Mouse (Mus musculus) lung, postnatal 25 days (tissue): Measurements from ENCODE around the gene Cnot3.
"Not testable (repeated sequence)": the region's sequence is repeated elsewhere in the genome, so short reads cannot be mapped to it uniquely, and the experiment has no call there.

ENCODE experiments used
- DNase-seq: peaks from one replicate; pipeline ENCODE4 v3.0.0; 2022; ENCODE audit warnings: low spot score

Cnot3 gene

DNA sequence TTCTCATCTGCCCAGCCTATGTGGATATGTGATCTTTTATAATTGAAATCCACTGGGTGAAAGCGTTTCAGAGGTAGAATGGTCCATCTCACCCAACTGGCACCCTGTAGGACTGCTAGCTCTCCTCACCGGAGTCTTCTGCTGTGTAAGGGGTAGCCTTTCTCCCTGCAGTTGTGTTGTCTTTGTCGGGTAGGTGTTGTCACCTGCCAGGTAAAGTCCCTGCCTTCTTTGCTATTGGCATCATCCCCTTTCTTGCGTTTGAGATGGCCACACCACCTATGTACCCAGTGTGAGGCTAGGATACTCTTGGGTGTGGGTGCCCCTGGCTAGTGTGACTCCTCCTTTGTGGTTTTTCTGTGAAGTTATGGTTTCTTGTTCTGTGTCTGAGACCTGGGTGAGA, 1.6 kb downstream of the Cnot3 start:
- no peak for DNase-seq

DNA sequence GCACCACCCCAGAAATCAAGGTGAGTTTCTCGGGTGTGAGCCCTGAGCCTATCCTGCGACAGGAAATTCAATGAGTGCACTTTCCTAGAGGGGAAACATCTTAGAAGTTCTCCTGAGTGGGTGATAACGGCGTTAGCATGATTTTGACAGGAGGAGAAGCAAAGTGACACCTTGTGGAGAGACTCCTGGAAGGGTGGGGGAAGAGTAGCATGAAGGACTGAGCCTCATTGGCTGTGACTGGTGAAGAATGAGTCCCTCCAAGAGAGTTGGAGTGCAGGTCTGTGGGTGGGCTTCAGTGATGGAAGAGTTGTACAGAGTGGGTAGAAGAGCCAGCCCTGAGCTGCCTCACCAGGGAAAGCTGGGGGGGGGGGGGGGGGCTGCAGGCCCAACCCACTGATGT, 11.9 kb downstream of the Cnot3 start:
- no peak for DNase-seq

DNA sequence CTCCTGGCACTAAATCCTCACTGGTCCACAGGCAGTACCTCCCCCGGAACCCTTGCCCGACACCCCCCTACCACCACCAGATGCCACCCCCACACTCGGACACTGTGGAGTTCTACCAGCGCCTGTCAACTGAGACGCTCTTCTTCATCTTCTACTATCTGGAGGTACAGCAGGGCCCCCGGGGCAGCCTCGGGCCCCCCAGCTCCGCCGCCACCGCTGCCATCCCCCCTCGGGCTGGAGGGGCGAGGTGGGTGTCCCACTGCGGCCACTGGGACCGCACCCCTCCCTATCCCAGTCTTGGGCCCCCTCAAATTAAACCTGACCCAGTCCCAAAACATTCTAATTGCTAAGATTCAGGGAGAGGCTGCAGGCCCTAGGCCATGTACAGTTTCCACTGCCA, 13.5 kb downstream of the Cnot3 start:
- no peak for DNase-seq

DNA sequence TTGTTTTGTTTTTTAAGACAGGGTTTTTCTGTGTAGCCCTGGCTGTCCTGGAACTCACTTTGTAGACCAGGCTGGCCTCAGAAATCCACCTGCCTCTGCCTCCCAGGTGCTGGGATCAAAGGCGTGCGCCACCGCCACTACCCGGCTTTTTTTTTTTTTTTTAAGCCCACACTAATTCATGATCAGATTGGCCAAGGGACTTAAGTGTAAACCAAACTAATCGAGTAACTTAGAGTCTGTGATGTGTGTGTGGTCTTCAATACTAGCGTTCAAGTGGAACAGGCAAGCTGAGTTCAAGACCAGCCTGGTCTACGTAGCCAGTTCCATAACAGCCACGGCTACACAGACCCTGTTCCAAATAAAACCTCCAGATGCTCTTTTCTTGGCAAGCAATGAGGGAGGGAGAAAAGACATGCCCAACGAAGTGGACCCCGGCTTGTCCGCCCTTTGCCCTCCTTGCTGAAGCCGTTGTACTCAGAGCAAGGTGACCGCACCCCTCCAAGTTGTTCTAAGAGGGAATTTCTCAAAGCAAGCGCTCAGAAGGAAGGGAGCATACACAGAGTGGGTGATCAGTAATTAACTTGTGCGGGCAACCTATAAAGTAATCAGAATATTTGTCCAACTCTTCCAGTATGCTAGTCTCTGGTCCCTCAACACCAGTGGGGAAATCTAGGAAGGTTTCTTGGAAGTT, 19.6 kb downstream of the Cnot3 start:
- peak; percentile 28 for DNase-seq

DNA sequence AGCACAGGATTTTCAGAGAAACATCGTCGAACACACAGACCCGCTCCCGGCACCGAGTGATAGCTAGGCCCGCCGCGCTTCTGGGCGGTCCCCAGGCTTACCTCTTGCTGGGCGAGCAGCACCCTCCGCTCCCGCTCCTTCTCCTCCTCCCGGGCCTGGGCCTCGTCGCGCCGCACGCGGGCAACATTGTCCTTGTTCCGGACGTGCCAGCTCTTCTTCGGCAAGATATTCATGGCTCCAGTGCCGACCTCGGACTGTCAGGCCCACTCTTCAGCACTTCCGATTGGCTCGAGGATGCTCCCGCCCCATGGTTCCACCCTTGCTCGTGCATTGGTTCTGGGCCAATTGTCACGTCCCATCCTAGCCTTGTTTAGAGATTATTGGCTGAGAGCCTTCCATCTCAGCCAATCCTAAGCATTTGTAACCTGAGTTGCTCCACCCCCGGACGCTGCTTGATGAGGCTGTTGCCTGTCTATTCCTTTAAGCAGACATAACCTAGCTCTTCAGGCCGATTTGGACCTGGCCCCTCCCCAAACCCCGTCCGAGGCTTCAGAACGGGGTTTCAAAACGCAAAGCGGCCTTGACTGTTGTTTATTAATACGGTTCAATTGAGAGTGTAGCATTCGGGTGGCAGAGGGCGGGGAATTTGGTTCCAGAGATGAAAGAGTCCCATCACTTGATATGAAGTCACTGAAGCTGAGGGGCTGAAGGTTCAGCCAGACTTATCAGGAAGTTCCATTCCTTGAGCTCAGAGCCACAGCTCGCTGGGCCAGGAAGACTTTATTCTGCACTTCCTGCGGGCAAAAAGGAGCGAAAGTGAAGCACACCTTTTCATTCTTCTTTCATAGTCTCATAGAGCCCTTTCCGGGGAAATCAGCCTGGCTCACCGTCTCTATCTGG, 20.4 kb downstream of the Cnot3 start, which contains the start of gene Leng1:
Gene Leng1 (minus strand): TSS at position 626 of the 900 bp plus-strand sequence.
- DNase-seq: peak; percentile 99

DNA sequence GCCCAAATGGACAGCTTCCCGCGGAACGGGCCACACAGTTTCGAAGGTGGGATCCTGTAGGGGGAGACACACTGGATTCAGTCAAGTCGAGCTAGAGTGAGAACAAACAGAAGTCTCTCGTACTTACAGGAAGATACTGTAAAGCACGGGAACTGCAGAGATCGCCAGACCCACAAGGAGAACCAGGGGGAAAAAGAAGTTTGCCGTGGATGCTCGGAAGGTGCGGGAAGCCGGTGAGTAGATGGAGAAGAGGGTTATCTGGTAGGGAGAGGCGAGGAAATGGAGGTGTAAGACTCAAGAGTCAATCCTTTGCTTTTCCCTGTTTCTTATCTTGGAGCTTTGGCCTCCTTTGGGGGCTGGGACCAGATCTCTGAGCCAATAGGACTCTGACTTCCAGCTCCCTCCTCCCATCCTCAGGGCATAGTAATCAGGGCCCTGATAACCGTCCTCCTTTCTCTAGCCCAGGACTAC, 21.9 kb downstream of the Cnot3 start:
- no peak for DNase-seq

DNA sequence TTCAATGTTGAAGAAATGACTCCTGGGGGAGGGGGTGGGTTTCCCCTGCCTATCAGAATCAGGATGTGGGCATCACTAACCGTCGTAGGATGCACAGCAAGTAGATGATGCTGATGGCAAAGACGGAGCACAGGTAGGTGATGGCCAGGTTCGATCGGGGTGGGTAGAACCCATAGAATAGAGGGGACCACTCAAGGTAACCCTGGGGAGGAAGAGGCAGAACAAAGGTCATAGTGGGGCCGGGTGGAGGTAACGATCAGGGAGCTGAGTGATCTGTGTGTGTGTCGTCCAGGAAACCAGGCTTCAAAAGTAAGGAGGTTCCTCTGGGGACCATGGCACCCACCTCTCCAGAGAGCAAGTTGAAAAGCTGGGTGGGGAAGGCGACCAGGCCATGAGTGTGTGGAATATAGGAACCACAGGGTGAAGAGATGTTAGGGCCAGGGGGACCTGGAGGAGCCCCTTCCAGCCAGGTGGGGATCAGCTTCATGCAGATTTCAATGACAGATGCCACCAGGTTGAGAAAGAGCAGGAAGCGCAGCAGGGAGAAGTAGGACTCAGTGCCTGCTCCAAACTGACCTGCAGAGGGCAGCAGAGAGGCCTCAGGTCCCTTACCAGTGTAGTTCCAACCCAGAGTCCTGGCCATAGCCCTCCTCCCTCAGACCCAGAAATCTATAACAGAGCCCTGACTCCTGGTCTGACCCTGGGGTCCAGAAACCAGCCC, 29.6 kb downstream of the Cnot3 start:
- DNase-seq: peak; percentile 82

DNA sequence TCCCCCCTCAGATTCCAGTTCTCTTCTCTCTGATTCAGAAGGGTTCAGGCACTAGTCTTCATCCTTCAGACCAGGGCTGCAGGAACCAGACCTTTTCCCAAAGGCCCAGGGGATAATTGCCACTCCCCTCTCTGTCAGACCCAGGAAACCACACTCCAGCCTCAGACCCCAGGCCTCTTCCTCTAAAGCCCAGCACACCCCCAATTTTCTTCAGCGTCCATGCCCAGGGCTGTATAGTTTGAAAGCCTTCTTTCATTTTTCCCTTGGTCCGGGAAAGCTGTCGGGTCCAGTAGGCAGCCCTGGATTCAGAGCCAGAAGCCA, 30.1 kb downstream of the Cnot3 start:
- no peak for DNase-seq

DNA sequence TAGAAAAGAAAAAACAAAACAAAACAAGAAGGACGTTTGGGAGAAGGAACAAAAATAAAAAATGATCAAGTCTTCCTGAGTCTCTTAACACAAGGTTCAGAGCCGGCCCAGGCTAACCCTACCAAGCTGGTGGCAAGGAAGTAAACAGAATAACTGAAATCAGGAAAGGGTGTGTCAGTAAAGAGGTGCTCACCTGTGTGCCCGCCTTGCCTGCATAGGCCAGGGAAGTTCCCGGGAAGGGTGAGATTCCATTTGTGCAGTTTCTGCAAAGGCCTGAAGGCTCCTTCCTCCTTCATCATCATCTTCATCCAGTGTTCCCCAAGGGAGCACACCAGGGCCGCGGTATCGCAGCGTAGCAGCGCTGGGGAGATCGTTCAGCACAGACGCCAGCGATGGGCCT, 31.3 kb downstream of the Cnot3 start:
- no peak for DNase-seq

DNA sequence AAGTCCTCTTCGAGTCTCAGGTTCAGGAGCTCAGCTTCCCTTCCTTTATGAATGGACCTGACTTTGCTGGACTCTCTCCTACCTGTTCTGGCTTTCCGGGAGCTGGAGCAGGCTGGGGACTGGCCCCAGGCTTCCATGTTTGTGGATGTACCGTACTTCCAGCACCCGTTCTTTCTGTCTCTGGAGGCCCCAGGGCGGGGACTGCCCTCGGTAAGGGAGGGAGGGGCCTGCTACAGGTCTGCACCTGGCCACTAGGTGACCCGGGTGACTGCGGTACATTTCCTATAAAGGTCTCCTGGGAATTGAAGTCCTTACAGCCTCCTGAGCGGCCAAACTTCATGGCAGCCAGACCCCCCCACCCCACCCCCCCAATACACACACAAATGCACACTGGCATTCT, 32.3 kb downstream of the Cnot3 start, which contains the start of gene Tmc4:
Gene Tmc4 (minus strand): TSS at position 212 of the 400 bp plus-strand sequence.
- DNase-seq: peak; percentile 68

DNA sequence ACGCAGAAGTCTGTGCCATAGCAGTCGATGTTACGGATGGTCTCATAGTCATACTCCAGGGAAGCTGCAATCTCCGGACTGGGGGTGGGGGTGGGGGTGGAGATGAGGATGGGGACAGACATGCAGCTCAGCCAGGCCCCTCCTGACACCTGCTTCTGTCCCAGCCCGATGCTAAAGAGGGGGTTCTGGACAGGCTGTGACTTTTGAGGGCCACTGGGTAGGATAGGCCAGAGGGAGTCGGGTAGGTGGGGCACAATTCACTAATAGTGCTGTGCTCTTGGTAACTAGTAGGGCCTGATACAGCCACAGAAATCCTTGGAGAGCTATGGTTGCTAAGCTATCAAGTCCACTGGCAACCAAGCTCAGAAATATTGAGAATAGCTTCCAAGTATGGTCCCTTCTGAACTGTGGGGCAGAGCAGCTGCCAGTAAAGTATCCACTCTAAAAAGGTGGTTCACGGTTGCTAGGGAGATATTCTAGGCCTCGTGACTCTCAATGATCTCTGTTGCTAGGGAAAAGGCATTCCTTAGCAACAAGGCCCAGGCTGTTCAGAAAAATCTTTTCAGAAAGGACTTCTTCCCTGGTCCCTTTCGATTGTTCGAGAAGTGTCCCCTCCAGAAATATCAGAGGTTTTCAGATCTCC, 39.0 kb downstream of the Cnot3 start:
- DNase-seq: no peak

DNA sequence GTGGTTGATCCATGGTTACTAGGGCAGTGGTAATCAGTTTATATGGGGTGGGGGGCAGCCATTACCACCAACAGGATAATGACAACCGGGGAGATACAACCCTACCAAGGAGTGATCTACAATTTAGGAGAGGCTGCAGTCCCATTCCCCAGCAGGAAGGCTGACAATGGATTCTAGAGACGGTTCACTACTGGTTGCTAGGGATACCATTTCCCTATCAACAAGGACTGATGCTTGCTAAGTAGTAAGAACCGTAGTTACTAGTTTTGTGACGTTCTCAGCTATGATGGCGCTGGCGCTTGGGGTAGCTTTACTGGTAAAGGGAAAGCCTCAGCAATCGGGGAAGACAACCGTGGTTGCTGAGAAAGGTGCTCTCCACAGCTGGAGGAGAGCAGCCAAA, 39.6 kb downstream of the Cnot3 start:
- DNase-seq: no peak

DNA sequence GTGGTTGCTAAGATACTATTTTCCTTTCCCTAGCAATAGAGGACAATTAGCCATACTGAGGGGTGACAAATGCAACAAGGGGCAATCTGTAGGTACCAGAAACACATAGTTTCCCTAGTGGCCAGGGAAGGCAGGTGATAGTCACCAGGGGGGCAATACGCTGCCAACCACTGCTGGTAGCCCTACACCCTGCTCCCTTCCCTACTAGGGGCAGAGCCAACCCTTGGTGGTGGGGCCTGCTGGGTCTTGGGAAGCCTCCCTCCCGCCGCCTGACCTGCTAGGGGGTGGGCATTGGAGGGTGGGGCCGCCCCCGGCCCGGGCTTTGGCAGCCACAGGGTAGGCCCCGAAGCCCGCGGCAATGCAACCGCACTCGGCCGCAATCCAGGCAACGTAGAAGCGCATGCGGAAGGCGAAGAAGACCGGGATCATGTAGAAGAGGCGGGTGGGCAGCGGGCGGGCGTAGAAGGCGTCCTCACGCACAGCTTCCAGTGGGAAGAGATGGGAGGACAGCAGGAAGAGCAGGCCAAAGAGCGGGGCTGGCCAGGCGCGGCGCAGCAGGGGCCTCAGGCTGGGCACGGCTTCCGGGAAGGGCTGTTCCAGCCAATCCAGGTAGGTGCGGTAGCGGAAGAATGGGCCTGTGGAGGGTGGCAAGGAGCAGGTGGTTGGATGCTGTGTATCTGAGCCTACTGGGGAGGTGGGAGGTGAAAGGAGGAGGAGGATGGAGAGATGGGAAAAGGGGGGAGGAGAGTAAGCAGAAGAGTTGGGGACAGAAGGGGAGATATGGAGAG, 40.5 kb downstream of the Cnot3 start:
- DNase-seq: no peak

DNA sequence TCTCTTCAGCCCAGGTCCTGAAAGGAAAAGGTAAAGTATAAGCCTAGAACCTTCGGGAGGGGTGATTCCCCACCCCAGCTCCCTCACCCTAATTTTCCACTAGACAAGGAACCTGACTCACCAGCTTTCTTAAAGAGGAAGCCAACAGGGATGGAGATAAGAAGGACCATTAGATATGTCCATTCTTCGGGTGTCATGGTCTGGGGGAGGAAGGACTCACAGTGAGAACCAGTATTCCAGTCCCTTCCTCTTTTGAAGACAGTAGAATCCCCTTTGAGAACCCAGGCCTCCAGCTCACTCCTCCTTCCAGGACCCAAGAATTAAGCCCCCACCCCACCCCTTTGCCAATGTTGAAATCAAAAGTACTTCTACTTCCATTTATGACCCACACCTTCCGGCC, 46.9 kb downstream of the Cnot3 start:
- no peak for DNase-seq

DNA sequence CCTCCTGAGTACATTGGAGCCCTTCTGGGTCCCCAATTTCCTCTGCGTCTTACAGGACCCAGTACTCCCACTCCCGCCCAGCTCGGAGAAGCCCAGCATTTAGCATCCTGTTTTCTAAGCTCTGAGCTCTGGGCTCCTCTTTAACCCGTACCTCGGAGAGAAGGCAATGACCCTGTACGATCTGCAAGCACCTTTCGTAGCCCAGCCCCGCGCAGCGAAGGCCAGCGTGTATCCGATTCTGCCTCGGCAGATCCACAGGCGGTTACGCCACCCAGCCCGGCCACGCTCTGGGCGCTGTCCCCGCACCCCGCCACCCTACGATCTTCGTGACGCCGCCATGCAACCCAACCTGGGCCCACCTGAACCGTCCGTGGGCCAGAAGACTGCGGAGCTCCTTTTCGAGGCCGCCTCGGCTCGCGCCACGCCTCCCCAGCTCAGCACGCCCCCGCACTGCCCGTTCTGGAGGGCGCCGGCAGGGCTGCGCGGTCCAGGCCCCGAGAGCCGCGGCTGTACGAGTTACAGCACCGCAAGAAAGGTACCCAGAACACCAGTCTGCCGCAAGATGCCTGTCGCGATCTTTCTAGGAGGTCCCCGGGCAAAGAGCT, 47.4 kb downstream of the Cnot3 start, which contains the start of gene Tsen34:
Gene Tsen34 (plus strand): TSS at position 482 of the 605 bp plus-strand sequence.
- no peak for DNase-seq

DNA sequence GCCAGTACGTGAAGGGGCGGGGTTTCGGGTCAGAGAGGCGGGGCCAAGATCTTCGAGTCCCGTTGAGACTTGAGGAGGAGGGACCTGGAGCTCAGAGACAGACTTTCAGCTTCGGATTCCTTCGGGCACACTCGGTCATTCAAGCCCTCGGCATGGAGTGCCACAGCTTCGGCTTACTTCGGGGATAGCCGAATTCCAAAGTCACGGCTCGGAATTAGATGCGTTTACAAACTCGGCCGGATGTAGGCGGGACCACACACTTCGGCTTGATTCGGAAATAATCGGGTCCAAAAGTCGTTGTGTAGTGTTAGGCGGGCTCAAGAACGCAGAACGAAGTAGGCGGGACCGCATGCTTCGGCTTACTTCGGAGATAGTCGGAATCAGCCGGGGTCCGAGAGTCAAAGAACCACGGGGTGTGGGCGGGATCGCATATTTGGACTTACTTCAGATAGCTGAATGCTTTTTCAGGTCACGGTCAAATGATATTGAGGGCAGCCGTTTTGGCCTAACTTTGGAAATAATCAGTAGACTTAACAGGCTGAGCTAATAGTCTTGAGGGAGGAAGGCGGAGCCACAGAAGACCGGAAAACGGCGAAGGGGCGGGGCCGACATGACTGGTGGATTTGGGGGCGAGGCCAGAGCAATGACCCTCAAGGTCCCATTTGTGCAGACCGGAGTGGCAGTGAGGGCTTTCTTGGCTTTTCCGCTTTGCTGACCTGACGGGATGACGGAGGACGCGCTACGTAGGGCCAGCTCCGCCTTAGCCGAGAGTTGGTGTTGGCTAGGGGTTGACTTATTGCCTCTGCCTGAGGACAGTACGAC, 48.1 kb downstream of the Cnot3 start, which contains the start of gene Mboat7:
Gene Mboat7 (minus strand): TSS at position 537 of the 822 bp plus-strand sequence.
- peak; percentile 98 for DNase-seq

DNA sequence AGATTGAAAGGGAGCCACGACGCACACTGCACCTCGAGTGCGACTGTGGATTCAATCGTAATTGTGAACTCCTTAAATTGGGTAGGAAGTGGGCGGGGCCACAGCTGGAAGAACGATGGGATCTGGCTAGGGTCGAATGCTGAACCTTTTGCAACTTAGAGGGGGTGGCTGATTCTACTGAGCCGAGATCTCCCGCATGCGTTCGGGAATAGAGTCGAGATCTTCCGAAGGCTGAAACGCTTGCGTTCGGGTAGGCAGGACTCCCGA, 48.7 kb downstream of the Cnot3 start:
- DNase-seq: no peak

DNA sequence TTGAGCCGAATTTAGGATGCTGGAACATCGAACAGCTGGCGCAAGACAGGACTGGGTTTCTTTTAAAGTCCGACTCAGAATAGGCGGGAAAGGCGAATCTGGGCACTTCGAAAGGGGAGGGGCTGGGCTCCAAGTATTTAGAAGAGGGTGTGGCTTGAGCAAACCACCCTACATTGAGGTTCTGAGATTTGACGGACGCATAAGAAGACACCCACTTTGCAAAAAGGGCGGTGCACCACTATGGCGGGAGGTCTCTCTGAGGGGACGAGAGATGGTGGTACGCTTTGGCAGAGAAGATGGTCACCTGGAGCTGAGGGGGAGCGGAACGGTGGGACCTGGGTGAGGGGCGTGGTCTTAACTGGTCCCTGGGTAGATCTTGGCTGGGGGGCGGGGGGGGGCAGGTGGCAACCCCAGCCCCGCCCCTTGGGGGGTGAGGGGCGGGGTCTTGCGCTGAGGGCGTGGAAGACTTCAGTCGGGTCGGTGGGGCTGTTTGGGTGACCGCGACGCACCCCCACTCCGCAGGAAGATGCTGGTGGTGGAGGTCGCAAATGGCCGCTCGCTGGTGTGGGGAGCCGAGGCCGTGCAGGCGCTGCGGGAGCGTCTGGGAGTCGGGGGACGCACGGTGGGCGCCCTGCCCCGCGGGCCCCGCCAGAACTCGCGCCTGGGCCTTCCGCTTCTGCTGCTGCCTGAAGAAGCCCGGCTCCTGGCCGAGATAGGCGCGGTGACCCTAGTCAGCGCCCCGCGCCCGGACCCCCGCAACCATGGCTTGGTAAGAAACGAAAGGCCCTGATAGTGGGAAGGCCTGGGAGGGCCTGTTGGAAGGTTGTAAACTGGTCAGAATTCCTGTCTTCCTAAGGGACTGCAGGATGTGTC, 49.2 kb downstream of the Cnot3 start:
- DNase-seq: peak; percentile 84

DNA sequence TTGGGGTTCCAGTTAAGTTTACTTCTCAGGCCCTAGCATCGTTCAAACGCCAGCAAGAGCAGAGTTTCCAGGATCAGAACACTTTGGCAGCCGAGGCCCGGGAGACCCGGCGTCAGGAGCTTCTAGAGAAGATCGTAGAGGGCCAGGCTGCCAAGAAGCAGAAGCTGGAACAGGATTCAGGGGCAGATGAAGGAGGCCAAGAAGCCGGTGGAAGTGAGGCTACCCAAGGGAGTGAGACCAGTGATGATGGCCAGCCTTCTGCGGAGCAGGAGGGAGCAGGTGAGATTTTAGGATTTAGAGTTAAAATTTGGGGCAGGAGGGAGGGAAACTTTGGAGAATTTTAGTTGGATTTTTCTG, 49.9 kb downstream of the Cnot3 start:
- DNase-seq: not testable (repeated sequence)
